Mouse (Mus musculus): ENCODE results near the gene Prr7.
A peak's percentile ranks its signal among the peaks of the same experiment; 100 is the strongest.
"Not testable (repeated sequence)": the region's sequence is repeated elsewhere in the genome, so short reads cannot be mapped to it uniquely, and the experiment has no call there.

Prr7 gene

GRCm38 (mm10) chr13:55464027-55464884 is at the start of gene Prr7:
TSS of gene Prr7 (plus strand) at chr13:55464267.
- DNase-seq: peak; percentile 78

- DNase-seq: peak; percentile 79
Measured at GRCm38 (mm10) chr13:55414743-55415380, 49.2 kb upstream of the Prr7 start, which contains the start of gene Pfn3. TSS of gene Pfn3 (minus strand) at chr13:55415232.

DNA sequence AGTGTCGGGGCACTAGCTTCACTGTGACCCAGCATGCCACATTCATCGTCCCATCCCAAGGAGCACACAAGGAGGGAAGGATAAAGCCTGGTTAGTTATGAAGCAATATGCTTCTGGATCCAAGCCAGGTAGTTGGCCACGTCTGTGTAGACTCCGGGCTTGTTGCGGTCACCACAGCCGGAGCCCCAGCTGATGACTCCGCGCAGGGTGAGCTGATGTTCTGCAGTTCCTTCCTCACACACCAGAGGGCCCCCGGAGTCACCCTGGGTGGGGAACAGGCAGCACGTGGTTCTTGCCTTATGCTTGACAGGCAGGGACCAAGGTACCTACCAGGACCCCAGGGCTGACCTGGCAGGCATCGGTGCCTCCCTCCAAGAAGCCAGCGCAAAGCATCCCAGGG is 46.1 kb upstream of the Prr7 start:
- DNase-seq: peak; percentile 90

- DNase-seq: no peak
Measured at GRCm38 (mm10) chr13:55419142-55419541, 44.9 kb upstream of the Prr7 start.

DNA sequence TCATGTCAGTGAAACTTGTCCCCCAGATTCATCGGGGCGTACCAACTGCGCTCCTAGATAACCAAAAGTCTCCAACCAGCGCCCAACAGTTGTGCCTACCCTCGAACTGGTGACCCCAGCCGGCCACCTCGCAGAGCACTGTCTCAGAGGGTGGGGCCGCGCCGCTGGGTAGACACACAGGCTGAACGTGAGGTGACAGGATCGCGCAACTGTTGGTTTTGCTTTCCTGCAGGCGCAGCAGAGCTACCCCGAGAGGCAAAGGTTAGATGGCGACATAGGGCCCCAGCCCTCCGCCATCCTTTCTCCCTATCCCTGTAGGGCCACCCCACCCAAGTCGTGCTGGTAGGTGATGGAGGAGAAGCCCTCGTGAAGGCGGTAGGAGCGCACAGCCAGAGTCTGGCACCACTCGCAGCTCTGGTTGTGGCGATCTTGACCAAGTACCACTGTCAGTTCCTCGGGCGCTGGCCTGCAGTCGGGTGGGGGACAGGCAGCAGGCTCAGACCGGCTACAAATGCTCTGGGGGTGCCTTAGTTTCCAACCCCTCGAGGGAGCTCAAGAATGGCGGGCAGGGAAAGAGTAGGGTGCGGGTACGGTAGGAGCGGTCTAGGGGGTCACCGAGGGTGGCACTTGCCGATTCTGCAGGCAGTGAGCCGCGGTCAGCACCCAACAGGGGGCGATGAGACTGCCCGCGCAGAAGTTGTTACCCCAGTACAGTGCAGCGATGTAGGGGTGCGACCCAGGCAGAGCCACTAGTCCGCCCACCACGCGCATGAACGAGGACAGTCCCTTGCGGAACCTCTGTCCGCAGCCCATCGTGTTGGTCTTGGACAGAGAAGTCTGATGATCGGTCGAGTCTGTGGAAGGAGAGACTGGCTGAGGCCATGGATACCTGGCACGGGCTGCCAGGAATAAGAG is 43.8 kb upstream of the Prr7 start:
- peak; percentile 14 for DNase-seq

DNA sequence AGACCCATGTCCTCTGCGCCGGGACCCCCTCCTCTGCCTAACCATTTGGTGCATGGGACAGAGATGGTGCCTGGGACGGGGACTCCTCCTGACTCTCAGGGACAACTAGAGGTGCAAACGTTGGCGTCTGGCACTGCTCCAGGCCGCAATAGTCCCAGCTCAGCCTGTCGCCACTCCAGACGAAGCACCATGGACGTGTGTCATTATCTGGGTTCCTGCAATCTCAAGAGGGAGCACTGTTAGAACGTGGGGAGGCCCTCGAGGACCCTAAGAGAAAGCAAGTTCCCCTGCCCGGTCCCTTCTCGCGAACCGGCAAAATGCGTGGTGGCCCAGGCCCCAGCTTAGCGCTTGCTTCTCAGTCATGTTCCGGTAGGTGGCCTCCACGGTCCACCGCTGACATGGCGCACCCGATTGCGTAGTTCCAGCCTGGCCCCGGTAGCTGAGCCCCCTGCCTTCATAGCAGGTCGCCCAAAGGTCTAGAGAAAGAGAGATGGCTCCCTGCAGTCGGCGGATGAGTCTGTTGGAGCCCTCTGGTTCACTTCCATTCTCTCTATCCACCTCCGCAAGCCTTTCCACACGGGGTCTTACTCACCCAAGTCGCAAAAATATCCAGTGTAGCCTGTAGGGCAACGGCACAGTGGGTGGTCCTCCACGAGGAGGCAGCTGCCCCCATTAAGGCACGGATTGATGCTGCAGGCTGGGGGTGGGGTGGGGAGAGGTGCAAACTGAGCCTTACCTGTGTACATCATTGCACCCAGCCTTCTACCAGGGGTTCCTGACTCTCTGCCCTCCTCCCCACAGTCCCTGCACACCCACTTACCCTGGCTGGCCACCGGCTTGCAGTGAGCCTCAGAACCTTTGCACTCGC is 42.9 kb upstream of the Prr7 start:
- DNase-seq: peak; percentile 71

GRCm38 (mm10) chr13:55426613-55427012 is 37.5 kb upstream of the Prr7 start, which contains the start of gene F12:
TSS of gene F12 (minus strand) at chr13:55426793.
- DNase-seq: no peak

- no peak for DNase-seq
Measured at GRCm38 (mm10) chr13:55429226-55429888, 34.7 kb upstream of the Prr7 start.

DNA sequence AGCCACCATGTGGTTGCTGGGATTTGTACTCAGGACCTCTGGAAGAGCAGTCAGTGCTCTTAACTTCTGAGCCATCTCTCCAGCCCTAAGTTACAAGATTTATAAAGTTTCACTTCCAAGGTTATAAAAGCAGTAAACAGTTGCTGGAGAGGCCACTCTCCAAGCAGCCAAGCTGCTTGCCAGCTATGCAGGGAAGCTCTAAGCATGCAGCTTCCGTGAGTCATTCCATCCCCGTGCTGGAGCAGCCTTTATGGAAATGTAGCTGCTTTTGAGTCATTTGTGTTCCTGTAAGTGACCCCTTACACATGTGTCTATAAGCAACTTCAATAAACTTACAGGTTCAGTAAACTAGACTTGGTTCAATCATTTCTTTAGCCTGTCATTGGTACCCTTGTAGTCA is 33.5 kb upstream of the Prr7 start:
- no peak for DNase-seq

DNA sequence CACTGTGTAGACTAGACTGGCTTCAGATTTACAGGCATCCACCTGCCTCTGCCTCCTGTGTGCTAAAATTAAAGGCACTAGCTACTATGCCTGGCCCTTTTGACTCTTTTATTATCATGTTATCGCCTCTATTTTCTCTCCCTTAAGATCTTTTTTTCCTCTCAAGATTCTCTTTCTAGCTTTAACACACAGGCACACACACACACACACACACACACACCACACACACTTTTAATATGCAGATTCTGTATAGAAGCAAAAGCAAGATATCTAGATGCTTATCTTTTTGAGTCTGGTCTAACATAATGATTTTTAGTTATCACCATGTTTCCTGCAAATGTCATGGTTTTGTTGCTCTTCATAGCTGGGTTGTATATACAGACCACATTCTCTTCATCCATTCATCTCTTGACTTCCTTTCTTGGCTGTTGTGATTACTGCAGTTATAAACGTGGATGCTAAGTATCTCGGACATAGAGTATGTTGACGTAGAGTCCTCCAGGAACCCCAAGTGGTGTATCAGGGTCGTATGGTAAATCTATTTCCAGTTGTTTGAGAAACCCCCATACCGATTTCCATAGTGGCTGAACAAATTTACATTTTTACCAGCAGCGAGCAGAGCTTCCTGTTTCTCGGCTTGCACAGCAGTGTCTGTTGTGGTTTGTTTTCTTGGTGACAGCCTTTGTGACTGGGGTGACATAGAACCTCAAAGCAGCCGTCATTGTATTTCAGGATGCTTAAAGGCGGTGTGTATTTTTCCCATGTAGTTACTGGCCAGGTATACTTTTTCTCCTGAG is 32.0 kb upstream of the Prr7 start:
- DNase-seq: no peak

- DNase-seq: not testable (repeated sequence)
Measured at GRCm38 (mm10) chr13:55437111-55437629, 26.9 kb upstream of the Prr7 start.

- DNase-seq: no peak
Measured at GRCm38 (mm10) chr13:55443799-55444285, 20.2 kb upstream of the Prr7 start.

DNA sequence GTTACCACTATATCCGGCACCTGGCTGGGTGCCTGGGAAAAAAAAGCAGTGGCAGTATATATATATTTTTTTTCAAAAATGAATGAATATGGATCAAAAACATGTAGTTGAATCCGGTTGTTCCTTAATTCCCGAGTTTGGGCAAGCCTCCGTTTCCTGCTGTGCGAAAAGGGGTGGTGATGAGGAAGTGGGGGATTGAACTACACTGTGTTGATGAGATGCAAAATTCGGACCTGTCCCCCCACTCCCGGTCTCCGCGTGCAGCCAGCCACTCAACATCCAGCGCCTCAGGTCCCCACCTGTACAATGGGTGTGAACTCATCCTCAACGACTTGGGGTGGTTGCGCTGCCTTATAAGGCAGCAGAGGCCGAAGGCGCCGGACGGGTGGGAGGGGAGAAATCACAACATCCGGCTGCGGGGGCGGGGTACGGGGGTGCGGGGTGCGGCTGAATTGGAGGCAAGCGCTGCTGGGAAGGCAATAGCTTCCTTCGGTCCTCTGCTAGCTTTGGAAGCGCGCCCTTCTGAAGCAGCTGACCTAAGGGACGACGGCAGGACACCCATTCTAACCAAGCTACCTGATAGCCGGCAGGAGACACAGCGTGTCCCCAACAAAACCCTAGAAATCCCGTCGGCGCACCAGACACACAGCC is 19.7 kb upstream of the Prr7 start:
- peak; percentile 78 for DNase-seq

GRCm38 (mm10) chr13:55444937-55445315 is 19.1 kb upstream of the Prr7 start, which contains the start of gene Grk6:
TSS of gene Grk6 (plus strand) at chr13:55445072.
- peak; percentile 100 for DNase-seq

DNA sequence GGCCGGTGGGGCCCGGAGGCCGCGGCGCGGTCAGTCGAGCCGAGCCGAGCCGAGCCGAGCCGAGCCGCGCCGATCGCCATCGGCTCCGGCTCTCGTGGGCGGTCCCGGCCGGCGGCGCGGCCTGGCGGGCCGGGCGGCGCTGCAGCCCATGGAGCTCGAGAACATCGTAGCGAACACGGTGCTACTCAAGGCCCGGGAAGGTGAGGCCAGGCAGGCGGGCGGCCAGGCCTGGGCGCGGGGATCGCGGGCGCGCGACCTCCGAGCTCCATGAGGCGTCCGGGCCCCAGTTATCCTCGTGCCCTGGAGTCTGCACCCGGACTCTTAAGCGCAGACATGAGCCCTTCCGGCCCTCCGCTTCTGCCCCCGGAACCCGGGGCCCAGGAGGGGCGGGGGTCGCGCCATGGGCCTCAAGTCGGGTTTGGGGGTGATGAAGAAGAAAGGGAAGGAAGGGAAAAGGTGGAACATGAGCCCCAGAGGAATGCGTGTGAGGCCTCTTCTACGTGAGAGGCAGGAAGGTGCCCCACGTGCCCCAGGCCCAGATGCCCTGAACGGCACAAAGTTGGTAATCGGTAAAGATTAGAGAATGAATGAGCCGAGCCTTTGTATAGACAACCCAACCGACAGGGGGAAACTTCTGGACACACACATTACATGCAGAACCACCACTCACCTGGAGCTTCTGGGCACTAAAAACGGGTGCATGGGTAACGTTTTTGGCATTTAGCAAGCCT is 18.5 kb upstream of the Prr7 start:
- DNase-seq: no peak

DNA sequence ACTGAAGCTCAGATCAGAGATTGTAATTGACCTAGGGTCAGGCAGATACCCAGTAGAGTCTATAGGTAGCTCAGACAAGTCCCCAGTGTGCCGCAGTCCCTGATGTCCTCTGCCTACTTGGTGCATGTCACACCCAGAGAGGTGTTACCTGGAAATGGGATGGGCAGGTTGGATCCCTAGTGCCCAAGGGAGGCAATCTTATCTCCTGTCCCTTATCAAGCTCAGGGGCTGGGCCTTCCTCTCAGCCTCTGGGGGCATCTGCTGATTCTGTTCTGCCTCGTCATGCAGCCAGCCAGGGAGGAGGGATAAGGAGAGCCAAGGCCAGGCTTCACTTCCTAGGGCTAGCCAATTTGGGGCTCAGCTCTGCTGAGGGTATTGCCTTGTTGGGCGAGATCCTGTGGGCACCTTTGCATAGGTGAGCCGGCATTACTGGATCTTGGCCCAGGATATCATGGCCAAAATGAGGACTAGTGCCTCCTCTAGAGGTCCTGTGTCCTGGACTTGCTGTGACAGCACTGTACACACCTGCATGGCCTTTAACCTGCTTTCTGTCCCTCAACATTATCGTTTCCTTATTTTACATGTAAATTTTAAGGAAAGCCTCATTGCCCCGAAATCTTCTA is 17.5 kb upstream of the Prr7 start:
- DNase-seq: no peak

- no peak for DNase-seq
Measured at GRCm38 (mm10) chr13:55447543-55447943, 16.5 kb upstream of the Prr7 start.

DNA sequence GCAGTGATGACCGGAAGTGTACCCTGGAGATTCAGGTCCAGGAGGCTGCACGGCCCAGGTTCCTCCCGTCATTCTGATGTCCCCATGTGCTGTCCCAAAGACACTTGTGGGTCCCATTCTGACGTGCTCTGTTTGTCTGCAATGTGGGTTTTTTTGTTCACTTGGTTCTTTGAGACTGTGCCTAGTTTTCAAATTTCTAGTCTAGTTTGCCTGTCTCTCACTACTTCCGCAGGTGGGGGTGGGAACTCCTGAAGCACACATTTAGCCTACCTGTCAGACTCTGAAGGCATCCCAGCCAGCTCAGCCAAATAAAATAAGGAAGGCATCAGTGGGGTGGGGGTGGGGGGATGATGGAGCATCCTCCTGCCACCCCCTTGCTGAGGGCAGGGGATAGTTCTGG is 15.9 kb upstream of the Prr7 start:
- DNase-seq: no peak
